In the genomic region with DNA sequence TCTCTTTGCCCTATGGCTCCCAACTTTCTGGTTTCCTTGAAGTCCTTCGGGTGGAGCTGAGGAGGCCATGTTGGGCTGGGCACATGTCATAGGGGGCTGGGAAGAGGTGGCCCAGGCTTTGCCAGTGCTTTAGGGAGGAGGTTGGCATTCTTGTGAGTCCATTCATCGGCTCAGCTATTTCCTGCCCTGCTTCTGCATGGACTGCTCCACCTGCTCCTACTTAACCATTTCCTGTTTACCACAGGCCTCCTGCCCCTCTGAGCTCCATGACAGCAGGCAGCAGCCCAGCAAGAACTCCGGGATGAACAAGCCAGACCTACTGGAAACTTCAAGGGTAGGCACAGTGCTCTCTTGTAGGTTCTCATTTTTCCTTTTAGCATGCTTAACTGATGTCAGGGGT, we compare ENCODE assay signal across 22 mouse cellular contexts.
A peak's percentile ranks its signal among the peaks of the same experiment; 100 is the strongest.
DNase-seq lines count a peak whose midpoint lies in the region; ATAC-seq and TF ChIP-seq lines count a peak whose summit lies in the region.
"Had no signal": no experiment of that assay in that cellular context is flagged by ENCODE, and none has a peak within 500 bp of the region (broad histone marks: within the 10 kb centered on the region; RNA-seq: fewer than 3 reads in every experiment).

No protein-coding gene starts in this region.

- WGBS in forebrain, embryonic 10.5 days, result 72% methylated on average over 3 of the region's 3 CpGs
- 83% methylated on average over 3 of the region's 3 CpGs for WGBS in forebrain, embryonic 16.5 days
- WGBS in lung, postnatal 0 days, result 54% methylated on average over 3 of the region's 3 CpGs
- WGBS in lung, adult 2 months, result 44% methylated on average over 3 of the region's 3 CpGs
- 58% methylated on average over 3 of the region's 3 CpGs for WGBS in limb, embryonic 10.5 days
- 53% methylated on average over 3 of the region's 3 CpGs for WGBS in liver, embryonic 11.5 days

- H3K4me2 ChIP-seq in forebrain, embryonic 16.5 days (ENCODE audit: low read length), result no peak overlapping the region
- H3K4me2 ChIP-seq in lung, postnatal 0 days (replicated peaks; ENCODE audit: low read depth, low read length), result no peak overlapping the region
- no peak overlapping the region for H3K4me2 ChIP-seq in liver, embryonic 11.5 days
- H3K4me2 ChIP-seq: embryonic facial prominence, embryonic 15.5 days; forebrain, embryonic 15.5 days had no signal

- H3K36me3 ChIP-seq in forebrain, embryonic 10.5 days (replicated peaks), result no peaks in the 10 kb centered on the region
- H3K36me3 ChIP-seq in forebrain, embryonic 16.5 days (ENCODE audit: control insufficient read depth, insufficient read depth), result no peaks in the 10 kb centered on the region
- H3K36me3 ChIP-seq in lung, postnatal 0 days (ENCODE audit: insufficient read depth, low read length), result no peaks in the 10 kb centered on the region
- H3K36me3 ChIP-seq in limb, embryonic 10.5 days, result no peaks in the 10 kb centered on the region
- no peaks in the 10 kb centered on the region for H3K36me3 ChIP-seq in liver, embryonic 11.5 days (ENCODE audit: control insufficient read depth, insufficient read depth, low read length)
- H3K36me3 ChIP-seq: embryonic facial prominence, embryonic 15.5 days; forebrain, embryonic 15.5 days; G1E had no signal

- no peak for ATAC-seq in forebrain, embryonic 16.5 days
- ATAC-seq in lung, postnatal 0 days, result peak; percentile 28
- ATAC-seq in liver, embryonic 11.5 days (replicated peaks; ENCODE audit: low FRiP score), result no peak
- ATAC-seq: activated CD4-positive, CD25-positive, alpha-beta regulatory T cell, adult 4 months; forebrain, embryonic 15.5 days; hindbrain, embryonic 16.5 days; intestine, postnatal 0 days; midbrain, embryonic 16.5 days had no signal

- H3K27ac ChIP-seq in forebrain, embryonic 10.5 days, result peak overlapping the region; percentile 75
- no peak overlapping the region for H3K27ac ChIP-seq in forebrain, embryonic 16.5 days (ENCODE audit: low read length)
- no peak overlapping the region for H3K27ac ChIP-seq in lung, postnatal 0 days (ENCODE audit: low read length)
- peak overlapping the region; percentile 77 for H3K27ac ChIP-seq in limb, embryonic 10.5 days
- H3K27ac ChIP-seq in liver, embryonic 11.5 days (ENCODE audit: low read depth, low read length), result no peak overlapping the region
- H3K27ac ChIP-seq: embryonic facial prominence, embryonic 15.5 days; forebrain, embryonic 15.5 days; liver, embryonic 14.5 days had no signal

- no peak for TF ChIP-seq CTCF in lung, postnatal 0 days (IDR thresholded peaks at IDR 0.05)
- TF ChIP-seq CTCF in lung, adult 2 months (IDR thresholded peaks at IDR 0.05; ENCODE audit: insufficient read depth, low read length), result no peak

- H3K9ac ChIP-seq in forebrain, embryonic 16.5 days (replicated peaks; ENCODE audit: low read depth, low read length), result no peak overlapping the region
- no peak overlapping the region for H3K9ac ChIP-seq in lung, postnatal 0 days (replicated peaks; ENCODE audit: low read depth)
- H3K9ac ChIP-seq in liver, embryonic 11.5 days (ENCODE audit: low read depth, low read length), result no peak overlapping the region
- H3K9ac ChIP-seq: embryonic facial prominence, embryonic 15.5 days; forebrain, embryonic 15.5 days; liver, embryonic 14.5 days had no signal

- TF ChIP-seq EP300 in lung, postnatal 0 days (IDR thresholded peaks at IDR 0.05), result no peak

- H3K9me3 ChIP-seq in forebrain, embryonic 10.5 days, result peaks cover 2% of the 10 kb centered on the region
- no peaks in the 10 kb centered on the region for H3K9me3 ChIP-seq in forebrain, embryonic 16.5 days (ENCODE audit: control insufficient read depth, low read length)
- H3K9me3 ChIP-seq in lung, postnatal 0 days (ENCODE audit: low read length), result no peaks in the 10 kb centered on the region
- H3K9me3 ChIP-seq in limb, embryonic 10.5 days (replicated peaks), result no peaks in the 10 kb centered on the region
- H3K9me3 ChIP-seq in liver, embryonic 11.5 days (ENCODE audit: control insufficient read depth, low read length), result no peaks in the 10 kb centered on the region
- H3K9me3 ChIP-seq: embryonic facial prominence, embryonic 15.5 days; forebrain, embryonic 15.5 days had no signal

- H3K4me1 ChIP-seq in forebrain, embryonic 10.5 days, result peaks cover 20% of the 10 kb centered on the region
- no peaks in the 10 kb centered on the region for H3K4me1 ChIP-seq in forebrain, embryonic 16.5 days (replicated peaks; ENCODE audit: control insufficient read depth, insufficient read depth, low read length)
- no peaks in the 10 kb centered on the region for H3K4me1 ChIP-seq in lung, postnatal 0 days (ENCODE audit: insufficient read depth, low read depth, low read length)
- no peaks in the 10 kb centered on the region; the same call in 1 of the 2 replicates for H3K4me1 ChIP-seq in lung, adult 2 months (ENCODE audit: control insufficient read depth, insufficient read depth, low read length)
- peaks cover 34% of the 10 kb centered on the region for H3K4me1 ChIP-seq in limb, embryonic 10.5 days
- peaks cover 21% of the 10 kb centered on the region for H3K4me1 ChIP-seq in liver, embryonic 11.5 days (replicated peaks; ENCODE audit: control insufficient read depth, insufficient read depth, low read length)
- H3K4me1 ChIP-seq: forebrain, embryonic 15.5 days had no signal

- TF ChIP-seq POLR2A in lung, adult 2 months (IDR thresholded peaks at IDR 0.05; ENCODE audit: borderline replicate concordance, extremely low read depth, low read depth, low read length), result no peak

- DNase-seq in forebrain, embryonic 10.5 days (ENCODE audit: extremely low spot score, low spot score), result no peak
- no peak for DNase-seq in lung, postnatal 0 days (ENCODE audit: low spot score)
- DNase-seq in lung, adult 2 months, result no peak
- no peak for DNase-seq in limb, embryonic 10.5 days (ENCODE audit: low spot score)
- no peak for DNase-seq in layer of hippocampus, postnatal 14 days (ENCODE audit: low spot score in 2 of 2)
- no peak for DNase-seq in liver, embryonic 11.5 days (ENCODE audit: low spot score)
- DNase-seq: adrenal gland, adult 8-10 months; cerebellum, adult 11-12 months; cerebellum, postnatal 14 days; kidney, postnatal 25 days; lung, postnatal 4 days; thymus, postnatal 25 days had no signal

- no peak overlapping the region for H3K4me3 ChIP-seq in forebrain, embryonic 10.5 days
- no peak overlapping the region for H3K4me3 ChIP-seq in forebrain, embryonic 16.5 days (replicated peaks; ENCODE audit: low read length)
- no peak overlapping the region for H3K4me3 ChIP-seq in lung, postnatal 0 days (ENCODE audit: low read depth, low read length)
- no peak overlapping the region for H3K4me3 ChIP-seq in lung, adult 2 months (replicated peaks; ENCODE audit: extremely low read depth, low read depth, low read length)
- H3K4me3 ChIP-seq in limb, embryonic 10.5 days, result no peak overlapping the region
- H3K4me3 ChIP-seq in liver, embryonic 11.5 days (ENCODE audit: low read depth, low read length), result no peak overlapping the region
- H3K4me3 ChIP-seq: embryonic facial prominence, embryonic 15.5 days; forebrain, embryonic 15.5 days had no signal

- no peaks in the 10 kb centered on the region for H3K27me3 ChIP-seq in forebrain, embryonic 10.5 days (ENCODE audit: poor library complexity, severe bottlenecking)
- H3K27me3 ChIP-seq in forebrain, embryonic 16.5 days (replicated peaks; ENCODE audit: control insufficient read depth, insufficient read depth, low read length), result no peaks in the 10 kb centered on the region
- no peaks in the 10 kb centered on the region for H3K27me3 ChIP-seq in lung, postnatal 0 days (replicated peaks; ENCODE audit: insufficient read depth, low read length)
- H3K27me3 ChIP-seq in limb, embryonic 10.5 days (ENCODE audit: low read depth, poor library complexity, severe bottlenecking), result no peaks in the 10 kb centered on the region
- no peaks in the 10 kb centered on the region; the same call in 1 of the 2 replicates for H3K27me3 ChIP-seq in liver, embryonic 11.5 days (replicated peaks; ENCODE audit: control insufficient read depth, insufficient read depth, low read length)
- H3K27me3 ChIP-seq: CH12.LX; embryonic facial prominence, embryonic 15.5 days; forebrain, embryonic 15.5 days had no signal

Comparison
In these comparisons a context has a peak if more than half of its experiments do, and no peak if none do; other contexts are left out.
1. H3K27ac ChIP-seq: peak in forebrain, embryonic 10.5 days (single experiment) and limb, embryonic 10.5 days (single experiment); none in forebrain, embryonic 16.5 days (single experiment), lung, postnatal 0 days (single experiment) and liver, embryonic 11.5 days (single experiment).